Mouse (Mus musculus) forebrain, embryonic 15.5 days (tissue): ENCODE measurements around the gene A530032D15Rik. TPM values are rescaled to one million over a fixed set of nuclear protein-coding genes. Genes with fewer than 3 reads are reported as not detected.
"Not testable (repeated sequence)": the region's sequence is repeated elsewhere in the genome, so short reads cannot be mapped to it uniquely, and the experiment has no call there.

Experiments used
- ATAC-seq: fragments of 200-750 bp; cut with Nextera tagmentation; replicated peaks from 2 replicates; pipeline ENCODE4 v1.8.0; 2017; ENCODE audit warnings: mild to moderate bottlenecking, moderate TSS enrichment, moderate library complexity
- H3K27ac ChIP-seq: fragments of 300-500 bp; sonication (generic); replicated peaks from 2 replicates; pipeline ENCODE4 v1.5.1; 2015; ENCODE audit warnings: mild to moderate bottlenecking, inconsistent platforms
- H3K27me3 ChIP-seq: fragments of 300-500 bp; sonication (generic); 2 replicates; pipeline ENCODE4 v1.6.1; 2015; ENCODE audit warnings: inconsistent platforms
- H3K36me3 ChIP-seq: fragments of 300-500 bp; sonication (generic); 2 replicates; pipeline ENCODE4 v1.6.1; 2015; ENCODE audit warnings: mild to moderate bottlenecking, inconsistent platforms
- H3K4me1 ChIP-seq: fragments of 300-500 bp; sonication (generic); 2 replicates; pipeline ENCODE4 v1.6.1; 2015; ENCODE audit warnings: inconsistent platforms
- H3K4me2 ChIP-seq: fragments of 300-500 bp; sonication (generic); replicated peaks from 2 replicates; pipeline ENCODE4 v1.6.1; 2015; ENCODE audit warnings: mild to moderate bottlenecking, inconsistent platforms
- H3K4me3 ChIP-seq: fragments of 300-500 bp; sonication (generic); 2 replicates; pipeline ENCODE4 v1.5.1; 2015; ENCODE audit warnings: mild to moderate bottlenecking, inconsistent platforms
- H3K9ac ChIP-seq: fragments of 300-500 bp; sonication (generic); replicated peaks from 2 replicates; pipeline ENCODE4 v1.6.1; 2015; ENCODE audit warnings: mild to moderate bottlenecking, inconsistent platforms
- H3K9me3 ChIP-seq: fragments of 300-500 bp; sonication (generic); 2 replicates; pipeline ENCODE4 v1.6.1; 2016; ENCODE audit warnings: inconsistent platforms
- WGBS: fragments of 180-500 bp; shearing (Covaris S2); methylation state at CpG from one replicate; pipeline ENCODE4 v1.1.7; 2015; ENCODE audit warnings: mixed read lengths; 5-methylcytosine and 5-hydroxymethylcytosine counted together
- polyA plus RNA-seq: library from polyadenylated mRNA; unstranded; fragments of >200 nt; fragmentation: Nextera tagmentation; extraction: Ambion mirVana; gene quantifications from 2 replicates; pipeline ENCODE4 v1.2.1, GENCODE M21; 2015

Gene A530032D15Rik
- polyA plus RNA-seq, result not detected in 2 replicates

GRCm38 (mm10) chr1:85109753-85110152 lies at the start of gene A530032D15Rik:
Gene A530032D15Rik, minus strand, starts transcription at chr1:85109853.
- not testable (repeated sequence) for H3K27ac ChIP-seq, H3K4me1 ChIP-seq, H3K9ac ChIP-seq, H3K4me3 ChIP-seq, H3K27me3 ChIP-seq, H3K36me3 ChIP-seq, H3K4me2 ChIP-seq, H3K9me3 ChIP-seq, ATAC-seq
- WGBS, result 100% methylated on average over 1 of the region's 7 CpGs

- H3K9ac ChIP-seq, H3K27ac ChIP-seq, H3K9me3 ChIP-seq, H3K4me3 ChIP-seq, H3K36me3 ChIP-seq, H3K4me1 ChIP-seq, H3K4me2 ChIP-seq, ATAC-seq, H3K27me3 ChIP-seq: not testable (repeated sequence)
- 78% methylated on average over 4 of the region's 5 CpGs for WGBS
Measured at GRCm38 (mm10) chr1:85155151-85155550, 45.5 kb upstream of the A530032D15Rik start.

GRCm38 (mm10) chr1:85133671-85134070 lies 24.0 kb upstream of the A530032D15Rik start:
- not testable (repeated sequence) for ATAC-seq, H3K4me1 ChIP-seq
- WGBS, result 89% methylated on average over 22 of the region's 22 CpGs

GRCm38 (mm10) chr1:85121841-85122240 lies 12.2 kb upstream of the A530032D15Rik start:
- H3K27me3 ChIP-seq, H3K9ac ChIP-seq, ATAC-seq, H3K9me3 ChIP-seq, H3K4me1 ChIP-seq, H3K4me3 ChIP-seq, H3K27ac ChIP-seq, H3K4me2 ChIP-seq, H3K36me3 ChIP-seq: not testable (repeated sequence)
- 90% methylated on average over 4 of the region's 4 CpGs for WGBS

More at GRCm38 (mm10) chr1:85133671-85134070, 24.0 kb upstream of the A530032D15Rik start:
- H3K4me2 ChIP-seq, H3K36me3 ChIP-seq, H3K4me3 ChIP-seq, H3K9ac ChIP-seq, H3K9me3 ChIP-seq, H3K27me3 ChIP-seq, H3K27ac ChIP-seq: not testable (repeated sequence)

GRCm38 (mm10) chr1:85118341-85118740 lies 8.7 kb upstream of the A530032D15Rik start:
- H3K27me3 ChIP-seq, H3K9me3 ChIP-seq, ATAC-seq, H3K4me1 ChIP-seq, H3K4me3 ChIP-seq, H3K36me3 ChIP-seq, H3K9ac ChIP-seq, H3K4me2 ChIP-seq, H3K27ac ChIP-seq: not testable (repeated sequence)
- WGBS, result 84% methylated on average over 6 of the region's 6 CpGs

- H3K4me3 ChIP-seq, H3K27me3 ChIP-seq, H3K9me3 ChIP-seq, H3K4me1 ChIP-seq, ATAC-seq, H3K27ac ChIP-seq, H3K9ac ChIP-seq, H3K4me2 ChIP-seq, H3K36me3 ChIP-seq: not testable (repeated sequence)
- WGBS, result 70% methylated on average over 4 of the region's 6 CpGs
Measured at GRCm38 (mm10) chr1:85117537-85117936, 7.9 kb upstream of the A530032D15Rik start.

- not testable (repeated sequence) for H3K9ac ChIP-seq, ATAC-seq
- WGBS, result 53% methylated on average over 6 of the region's 6 CpGs
Measured at GRCm38 (mm10) chr1:85114666-85115402, 5.2 kb upstream of the A530032D15Rik start.

GRCm38 (mm10) chr1:85114078-85114477 lies 4.4 kb upstream of the A530032D15Rik start:
- not testable (repeated sequence) for H3K27ac ChIP-seq, ATAC-seq, H3K4me1 ChIP-seq, H3K36me3 ChIP-seq, H3K4me2 ChIP-seq, H3K4me3 ChIP-seq, H3K9ac ChIP-seq, H3K27me3 ChIP-seq, H3K9me3 ChIP-seq
- 78% methylated on average over 3 of the region's 3 CpGs for WGBS

More at GRCm38 (mm10) chr1:85114666-85115402, 5.2 kb upstream of the A530032D15Rik start:
- H3K4me2 ChIP-seq, H3K27ac ChIP-seq, H3K36me3 ChIP-seq, H3K27me3 ChIP-seq, H3K4me1 ChIP-seq, H3K4me3 ChIP-seq, H3K9me3 ChIP-seq: not testable (repeated sequence)

- not testable (repeated sequence) for H3K9me3 ChIP-seq, H3K4me1 ChIP-seq, H3K27ac ChIP-seq, H3K4me2 ChIP-seq, H3K9ac ChIP-seq, H3K36me3 ChIP-seq, H3K4me3 ChIP-seq, H3K27me3 ChIP-seq, ATAC-seq
- 69% methylated on average over 2 of the region's 5 CpGs for WGBS
Measured at GRCm38 (mm10) chr1:85112889-85113288, 3.2 kb upstream of the A530032D15Rik start.

- not testable (repeated sequence) for ATAC-seq, H3K4me1 ChIP-seq, H3K9me3 ChIP-seq, H3K27ac ChIP-seq, H3K36me3 ChIP-seq, H3K27me3 ChIP-seq, H3K9ac ChIP-seq, H3K4me2 ChIP-seq, H3K4me3 ChIP-seq
- WGBS, result 87% methylated on average over 7 of the region's 7 CpGs
Measured at GRCm38 (mm10) chr1:85112266-85112665, 2.6 kb upstream of the A530032D15Rik start.

- WGBS, result 76% methylated on average over 10 of the region's 10 CpGs
- not testable (repeated sequence) for H3K27ac ChIP-seq, H3K36me3 ChIP-seq, H3K9me3 ChIP-seq, H3K27me3 ChIP-seq, H3K9ac ChIP-seq, H3K4me2 ChIP-seq, H3K4me1 ChIP-seq, H3K4me3 ChIP-seq, ATAC-seq
Measured at GRCm38 (mm10) chr1:85111572-85111971, 1.9 kb upstream of the A530032D15Rik start.

GRCm38 (mm10) chr1:85110876-85111275 lies 1.2 kb upstream of the A530032D15Rik start:
- H3K4me2 ChIP-seq, H3K27ac ChIP-seq, H3K9me3 ChIP-seq, H3K4me3 ChIP-seq, H3K4me1 ChIP-seq, H3K36me3 ChIP-seq, H3K27me3 ChIP-seq, H3K9ac ChIP-seq, ATAC-seq: not testable (repeated sequence)
- WGBS, result 81% methylated on average over 3 of the region's 3 CpGs

GRCm38 (mm10) chr1:85106013-85106412 lies 3.6 kb downstream of the A530032D15Rik start:
- not testable (repeated sequence) for H3K36me3 ChIP-seq, H3K9ac ChIP-seq

More at GRCm38 (mm10) chr1:85106013-85106412, 3.6 kb downstream of the A530032D15Rik start:
- H3K27me3 ChIP-seq, H3K4me2 ChIP-seq, H3K4me3 ChIP-seq, H3K9me3 ChIP-seq, ATAC-seq, H3K4me1 ChIP-seq, H3K27ac ChIP-seq: not testable (repeated sequence)
- WGBS, result 77% methylated on average over 5 of the region's 6 CpGs
